Mouse (Mus musculus) small intestine, adult 2 months (tissue): Measurements from ENCODE around the gene Gfod2. TPM values are rescaled to one million over a fixed set of nuclear protein-coding genes. Genes with fewer than 3 reads are reported as not detected.
A peak's percentile ranks its signal among the peaks of the same experiment; 100 is the strongest.

Source experiments
- H3K27ac ChIP-seq: fragments of 200-500 bp; 2 replicates; pipeline ENCODE4 v1.5.1; 2012; ENCODE audit warnings: low read depth, low read length, control low read depth, inconsistent platforms; ENCODE audit not compliant: insufficient read depth
- H3K27me3 ChIP-seq: fragments of 200-500 bp; 2 replicates; pipeline ENCODE4 v1.6.1; 2012; ENCODE audit warnings: mild to moderate bottlenecking, moderate library complexity, low read length, inconsistent platforms; ENCODE audit not compliant: control insufficient read depth, insufficient read depth
- H3K36me3 ChIP-seq: fragments of 200-500 bp; 2 replicates; pipeline ENCODE4 v1.6.1; 2012; ENCODE audit warnings: mild to moderate bottlenecking, low read length, control low read depth, inconsistent platforms; ENCODE audit not compliant: control insufficient read depth, insufficient read depth
- H3K4me1 ChIP-seq: fragments of 200-500 bp; 2 replicates; pipeline ENCODE4 v1.6.1; 2012; ENCODE audit warnings: low read length, inconsistent platforms, mixed read lengths; ENCODE audit not compliant: control insufficient read depth, insufficient read depth, insufficient read length
- H3K4me3 ChIP-seq: fragments of 200-500 bp; 2 replicates; pipeline ENCODE4 v1.5.1; 2012; ENCODE audit warnings: low read depth, mild to moderate bottlenecking, control low read depth, inconsistent platforms, low read length, moderate library complexity
- CTCF ChIP-seq: fragments of 200-500 bp; IDR thresholded peaks from 2 replicates; pipeline ENCODE4 v1.5.1; 2012; ENCODE audit warnings: low read depth, mild to moderate bottlenecking, control low read depth, inconsistent platforms, low read length, moderate library complexity, mixed read lengths; ENCODE audit not compliant: insufficient replicate concordance, insufficient read length; ENCODE audit errors: extremely low read depth
- POLR2A ChIP-seq: fragments of 200-500 bp; IDR thresholded peaks from 2 replicates; pipeline ENCODE4 v1.6.1; 2012; ENCODE audit warnings: low read depth, mild to moderate bottlenecking, control low read depth, inconsistent platforms, low read length, moderate library complexity
- WGBS: fragments of 180-500 bp; shearing (Covaris S2); methylation state at CpG from one replicate; pipeline ENCODE4 v1.1.7; 2018; 5-methylcytosine and 5-hydroxymethylcytosine counted together
- polyA plus RNA-seq: library from polyadenylated mRNA; depleted of rRNA; stranded (reverse); fragments of >200 nt; gene quantifications from 2 replicates; pipeline ENCODE4 v1.2.3, GENCODE M21; 2012

The Gfod2 gene
- polyA plus RNA-seq, 1 experiment, result 8.3 TPM

- Histone ChIP-seq H3K27ac (0 out of 2 replicates have a peak overlapping the region, but pooled peaks have one; percentile 39), H3K27me3 (no peaks in the 10 kb centered on the region), H3K36me3 (no peaks in the 10 kb centered on the region), H3K4me3 (peak overlapping the region; percentile 97), H3K4me1 (peaks cover 11% of the 10 kb centered on the region; the same call in 1 of the 2 replicates)
- 4% methylated on average over 12 of the region's 12 CpGs for WGBS
- TF ChIP-seq CTCF (no peak), POLR2A (no peak)
Measured at GRCm38 (mm10) chr8:105757796-105758276, 628 bp downstream of the Gfod2 start.

- H3K27ac ChIP-seq, result peak overlapping the region; percentile 64
- no peak overlapping the region for H3K4me3 ChIP-seq
- no peak for TF ChIP-seq CTCF
- no peak for TF ChIP-seq POLR2A
- 27% methylated on average over 2 of the region's 2 CpGs for WGBS
- H3K36me3 ChIP-seq, result no peaks in the 10 kb centered on the region
- H3K4me1 ChIP-seq, result peaks cover 27% of the 10 kb centered on the region; the same call in 1 of the 2 replicates
- no peaks in the 10 kb centered on the region for H3K27me3 ChIP-seq
Measured at GRCm38 (mm10) chr8:105754688-105755087, 3.8 kb downstream of the Gfod2 start.

GRCm38 (mm10) chr8:105753916-105754315 lies 4.5 kb downstream of the Gfod2 start:
- no peak for TF ChIP-seq POLR2A
- no peak for TF ChIP-seq CTCF
- WGBS, result 58% methylated on average over 2 of the region's 2 CpGs
- Histone ChIP-seq H3K4me1 (peaks cover 33% of the 10 kb centered on the region; the same call in 1 of the 2 replicates), H3K27ac (no peak overlapping the region), H3K27me3 (no peaks in the 10 kb centered on the region), H3K36me3 (no peaks in the 10 kb centered on the region), H3K4me3 (no peak overlapping the region)

- Histone ChIP-seq H3K27ac (peak overlapping the region; percentile 60), H3K36me3 (no peaks in the 10 kb centered on the region), H3K27me3 (no peaks in the 10 kb centered on the region), H3K4me3 (peak overlapping the region; percentile 17), H3K4me1 (peaks cover 38% of the 10 kb centered on the region)
- no peak for TF ChIP-seq CTCF
- no peak for TF ChIP-seq POLR2A
- WGBS, result 13% methylated on average over 11 of the region's 11 CpGs
Measured at GRCm38 (mm10) chr8:105750606-105751005, 7.9 kb downstream of the Gfod2 start.

GRCm38 (mm10) chr8:105743301-105743700 lies 15.2 kb downstream of the Gfod2 start:
- Histone ChIP-seq H3K27me3 (no peaks in the 10 kb centered on the region), H3K4me3 (no peak overlapping the region), H3K4me1 (peaks cover 23% of the 10 kb centered on the region), H3K27ac (no peak overlapping the region), H3K36me3 (no peaks in the 10 kb centered on the region)
- TF ChIP-seq POLR2A (no peak), CTCF (no peak)
- 81% methylated on average over 4 of the region's 4 CpGs for WGBS

- Histone ChIP-seq H3K4me3 (no peak overlapping the region), H3K4me1 (peaks cover 18% of the 10 kb centered on the region; the same call in 1 of the 2 replicates), H3K36me3 (no peaks in the 10 kb centered on the region), H3K27me3 (no peaks in the 10 kb centered on the region), H3K27ac (peak overlapping the region; percentile 50)
- WGBS, result 64% methylated on average over 5 of the region's 5 CpGs
- TF ChIP-seq POLR2A (no peak), CTCF (no peak)
Measured at GRCm38 (mm10) chr8:105739216-105739615, 19.2 kb downstream of the Gfod2 start.

GRCm38 (mm10) chr8:105732186-105732585 lies 26.3 kb downstream of the Gfod2 start:
- Histone ChIP-seq H3K27ac (no peak overlapping the region), H3K27me3 (no peaks in the 10 kb centered on the region), H3K4me3 (no peak overlapping the region), H3K36me3 (peaks cover 5% of the 10 kb centered on the region; the same call in 1 of the 2 replicates), H3K4me1 (no peaks in the 10 kb centered on the region)
- no peak for TF ChIP-seq CTCF
- no peak for TF ChIP-seq POLR2A
- 82% methylated on average over 5 of the region's 5 CpGs for WGBS
